Mouse (Mus musculus) lung, postnatal 4 days (tissue): ENCODE results near the gene 5830411N06Rik.

ENCODE experiments used
- DNase-seq, 2 experiments: peaks; one replicate each; pipeline ENCODE4 v3.0.0; 2021

5830411N06Rik gene

GRCm38 (mm10) chr7:140247216-140247615 lies at the start of gene 5830411N06Rik:
Gene 5830411N06Rik, plus strand, starts transcription at chr7:140247284.
- DNase-seq, result no peak

- DNase-seq, result no peak
These were observed 46.0 kb upstream of the 5830411N06Rik start for GRCm38 (mm10) chr7:140201090-140201489.

GRCm38 (mm10) chr7:140205864-140206263 lies 41.2 kb upstream of the 5830411N06Rik start, which contains the start of gene Olfr524:
Gene Olfr524, minus strand, starts transcription at chr7:140205964.
- no peak for DNase-seq

GRCm38 (mm10) chr7:140206904-140207303 lies 40.2 kb upstream of the 5830411N06Rik start:
- no peak for DNase-seq

GRCm38 (mm10) chr7:140208153-140208552 lies 38.9 kb upstream of the 5830411N06Rik start:
- no peak for DNase-seq

GRCm38 (mm10) chr7:140208677-140209076 lies 38.4 kb upstream of the 5830411N06Rik start:
- no peak for DNase-seq

GRCm38 (mm10) chr7:140213841-140214240 lies 33.2 kb upstream of the 5830411N06Rik start:
- no peak for DNase-seq

- DNase-seq, result no peak
These were observed 29.1 kb upstream of the 5830411N06Rik start, which contains the start of gene Cd163l1 for GRCm38 (mm10) chr7:140217967-140218366. Gene Cd163l1, plus strand, starts transcription at chr7:140218267.

- DNase-seq, result no peak
These were observed 27.8 kb upstream of the 5830411N06Rik start for GRCm38 (mm10) chr7:140219268-140219667.

GRCm38 (mm10) chr7:140220375-140220774 lies 26.7 kb upstream of the 5830411N06Rik start:
- no peak for DNase-seq

GRCm38 (mm10) chr7:140224209-140224608 lies 22.9 kb upstream of the 5830411N06Rik start:
- DNase-seq, result no peak

GRCm38 (mm10) chr7:140228476-140228875 lies 18.6 kb upstream of the 5830411N06Rik start:
- no peak for DNase-seq

- DNase-seq, result no peak
These were observed 16.1 kb upstream of the 5830411N06Rik start for GRCm38 (mm10) chr7:140231026-140231425.

- DNase-seq, result no peak
These were observed 13.4 kb upstream of the 5830411N06Rik start for GRCm38 (mm10) chr7:140233696-140234095.

GRCm38 (mm10) chr7:140253780-140254299 lies 6.8 kb downstream of the 5830411N06Rik start:
- DNase-seq, result no peak

- DNase-seq, result no peak
These were observed 48.7 kb downstream of the 5830411N06Rik start for GRCm38 (mm10) chr7:140295746-140296145.

- DNase-seq, result no peak
These were observed 49.8 kb downstream of the 5830411N06Rik start for GRCm38 (mm10) chr7:140296876-140297275.

GRCm38 (mm10) chr7:140299416-140299815 lies 52.3 kb downstream of the 5830411N06Rik start:
- no peak for DNase-seq

GRCm38 (mm10) chr7:140319861-140320385 lies 72.8 kb downstream of the 5830411N06Rik start:
- DNase-seq, result no peak

- DNase-seq, result no peak
These were observed 73.5 kb downstream of the 5830411N06Rik start, which contains the start of gene Olfr525 for GRCm38 (mm10) chr7:140320558-140320957. Gene Olfr525, plus strand, starts transcription at chr7:140320858.

GRCm38 (mm10) chr7:140321135-140321534 lies 74.1 kb downstream of the 5830411N06Rik start:
- no peak for DNase-seq

GRCm38 (mm10) chr7:140329766-140330304 lies 82.8 kb downstream of the 5830411N06Rik start:
- no peak for DNase-seq

GRCm38 (mm10) chr7:140333717-140334116 lies 86.6 kb downstream of the 5830411N06Rik start, which contains the start of gene Olfr527:
Gene Olfr527, plus strand, starts transcription at chr7:140334017.
- DNase-seq, result no peak
